Mouse (Mus musculus) mature B cell (primary cell): ENCODE results near the gene Dnase1.
"Not testable (repeated sequence)": the region's sequence is repeated elsewhere in the genome, so short reads cannot be mapped to it uniquely, and the experiment has no call there.

Experiments
- in situ Hi-C: fragments of 300-500 bp; cut with MboI; formaldehyde crosslinking; loops from 2 replicates; pipeline ENCODE4 v1.14.3; 2019

The Dnase1 gene

DNA sequence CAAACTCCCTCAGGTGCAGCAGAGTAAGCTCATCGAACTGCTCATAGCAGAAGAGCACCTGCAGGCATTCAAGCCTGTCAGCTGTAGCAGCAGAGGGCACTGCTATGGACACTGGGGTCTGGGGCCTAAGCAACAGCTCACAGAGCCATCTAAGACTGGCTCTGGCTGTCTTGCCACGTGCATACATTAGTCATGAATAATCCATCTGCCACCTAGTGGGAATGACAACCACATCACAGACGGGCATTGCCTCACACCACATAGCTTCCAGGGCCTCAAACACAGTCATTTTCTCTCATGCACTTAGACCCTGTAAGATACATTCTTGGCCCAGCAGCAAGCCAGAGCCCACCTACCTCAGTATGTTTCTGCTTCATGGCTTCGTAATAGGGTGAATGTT, 8.8 kb downstream of the Dnase1 start:
- in situ Hi-C loops, result no loop called here

GRCm38 (mm10) chr16:4052601-4053000, 15.9 kb downstream of the Dnase1 start:
- in situ Hi-C loops, result no loop called here

DNA sequence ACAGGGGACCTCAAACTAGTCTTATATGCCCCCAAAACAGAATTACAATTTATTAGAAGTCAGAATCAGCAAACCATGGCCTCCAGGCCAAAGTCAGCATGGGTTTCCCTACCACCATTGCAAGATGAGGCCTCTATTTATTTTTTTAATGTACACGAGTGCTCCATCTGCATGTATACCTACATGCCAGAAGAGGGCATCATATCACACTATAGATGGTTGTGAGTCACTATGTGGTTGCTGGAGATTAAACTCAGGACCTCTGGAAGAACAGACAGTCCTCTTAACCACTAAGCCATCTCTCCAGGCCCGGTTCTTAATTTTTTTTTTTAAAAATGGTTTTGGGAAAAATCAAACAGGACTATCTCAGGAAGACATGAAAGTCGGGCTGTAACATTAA, 17.1 kb downstream of the Dnase1 start:
- in situ Hi-C loops, result no loop called here

- in situ Hi-C loops, result loop anchor here (10.0 kb wide), 1 partner anchor 220 kb away; no protein-coding TSS in a partner anchor
Measured at GRCm38 (mm10) chr16:4064945-4065344, 28.2 kb downstream of the Dnase1 start.

DNA sequence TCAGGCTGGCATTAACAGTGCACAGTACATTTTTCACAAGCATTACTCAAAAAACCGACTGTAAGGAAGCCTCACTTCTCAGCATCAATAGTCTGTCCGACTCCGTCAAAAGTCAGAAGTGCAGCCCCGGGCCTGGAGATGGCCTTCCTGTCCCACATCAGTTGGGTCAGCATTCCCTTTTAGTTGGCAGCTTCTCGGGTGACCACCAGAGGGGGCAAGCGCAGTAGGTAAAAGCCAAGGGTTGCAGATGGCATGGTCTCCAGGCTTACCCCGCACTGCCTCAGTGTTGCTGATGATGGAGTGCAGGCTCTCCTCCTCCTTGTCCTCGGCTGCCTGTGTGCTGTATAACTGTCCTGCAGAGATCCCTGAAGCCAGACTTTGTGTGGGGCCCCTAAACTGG, 31.8 kb downstream of the Dnase1 start:
- in situ Hi-C loops, result loop anchor here (10.0 kb wide), 1 partner anchor 216 kb away; no protein-coding TSS in a partner anchor

DNA sequence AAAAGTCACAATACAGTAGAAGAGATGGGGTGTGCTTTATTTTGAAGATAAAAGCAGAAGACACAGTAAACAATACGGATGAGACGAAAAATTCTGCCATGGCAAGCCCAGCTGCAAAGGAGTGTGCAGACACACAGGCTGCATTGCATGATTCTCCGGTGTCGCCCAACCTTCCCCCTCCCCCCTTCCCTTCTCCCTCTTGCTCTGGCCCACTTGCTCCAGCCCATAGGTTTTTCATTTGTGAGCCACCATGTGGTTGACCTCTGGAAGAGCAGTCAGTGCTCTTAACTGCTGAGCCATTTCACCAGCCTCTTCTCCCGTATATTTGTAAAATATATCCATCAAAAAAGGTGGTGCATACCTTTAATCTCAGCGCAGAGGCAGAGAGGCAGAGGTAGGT, 37.6 kb downstream of the Dnase1 start:
- in situ Hi-C loops, result no loop called here

GRCm38 (mm10) chr16:4074836-4075235, 38.1 kb downstream of the Dnase1 start:
- in situ Hi-C loops, result no loop called here

- in situ Hi-C loops, result no loop called here
Measured at GRCm38 (mm10) chr16:4077384-4078061, 40.8 kb downstream of the Dnase1 start, which contains the start of gene Trap1. Trap1 (minus strand) TSS chr16:4077827.

DNA sequence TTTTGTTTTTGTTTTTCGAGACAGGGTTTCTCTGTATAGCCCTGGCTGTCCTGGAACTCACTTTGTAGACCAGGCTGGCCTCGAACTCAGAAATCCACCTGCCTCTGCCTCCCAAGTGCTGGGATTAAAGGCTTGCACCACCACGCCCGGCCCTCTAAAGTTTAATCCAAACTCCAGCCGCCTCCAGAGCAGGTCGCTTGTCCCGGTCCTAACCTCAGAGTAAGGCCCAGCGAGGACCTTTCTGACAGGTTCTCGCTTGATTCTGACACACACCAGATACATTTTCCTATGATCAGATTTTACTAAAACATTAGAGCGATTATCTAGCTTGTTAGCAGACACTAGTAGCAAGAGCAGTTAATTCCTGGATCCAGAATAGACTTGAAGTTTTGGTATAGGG, 41.6 kb downstream of the Dnase1 start:
- in situ Hi-C loops, result not testable (repeated sequence)

- in situ Hi-C loops, result no loop called here
Measured at GRCm38 (mm10) chr16:4079656-4080055, 42.9 kb downstream of the Dnase1 start.

- in situ Hi-C loops, result not testable (repeated sequence)
Measured at GRCm38 (mm10) chr16:4080419-4080818, 43.7 kb downstream of the Dnase1 start.

DNA sequence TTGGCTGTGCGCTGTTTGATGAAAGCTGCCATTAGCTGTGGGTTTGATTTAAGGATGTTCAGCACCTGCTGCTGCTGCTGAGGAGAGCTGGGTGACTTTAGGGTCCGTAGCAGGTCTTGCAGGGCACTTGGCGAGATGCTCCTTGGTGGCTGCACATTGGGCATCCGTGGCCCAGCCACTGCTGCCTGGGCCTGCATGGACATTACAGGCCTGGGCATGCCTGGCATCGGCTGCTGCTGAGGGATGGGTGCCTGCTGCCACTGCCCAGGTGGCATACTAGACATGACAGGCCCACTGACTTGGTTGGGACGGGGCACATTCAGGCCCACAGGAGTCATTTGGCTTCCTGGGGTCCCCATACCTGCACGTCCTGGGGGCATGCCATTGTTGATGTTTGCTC, 48.3 kb downstream of the Dnase1 start:
- in situ Hi-C loops, result no loop called here

GRCm38 (mm10) chr16:4085851-4086387, 49.2 kb downstream of the Dnase1 start:
- in situ Hi-C loops, result no loop called here

GRCm38 (mm10) chr16:4087214-4087913, 50.6 kb downstream of the Dnase1 start:
- in situ Hi-C loops, result no loop called here
